Mouse (Mus musculus) layer of hippocampus, adult 18-20 months (tissue): ENCODE data around the gene Abca8b. TPM values are rescaled to one million over a fixed set of nuclear protein-coding genes. Genes with fewer than 3 reads are reported as not detected.
"Not testable (repeated sequence)": the region's sequence is repeated elsewhere in the genome, so short reads cannot be mapped to it uniquely, and the experiment has no call there.

Source experiments
- DNase-seq, 2 experiments: peaks; one replicate each; pipeline ENCODE4 v3.0.0; 2022; ENCODE audit warnings: low spot score in 2 of 2
- total RNA-seq, 2 experiments: library from RNA; stranded (reverse); gene quantifications; 2 replicates each; pipeline ENCODE4 v1.2.3; 2021

The Abca8b gene
- total RNA-seq, 2 experiments from 2014 or later = 10.6 to 11.5 TPM

GRCm38 (mm10) chr11:109919480-109919879 is 76.2 kb downstream of the Abca8b start:
- DNase-seq = no peak

- DNase-seq = no peak
These were observed 79.0 kb downstream of the Abca8b start for GRCm38 (mm10) chr11:109916654-109917053.

- not testable (repeated sequence) for DNase-seq
These were observed 82.5 kb downstream of the Abca8b start for GRCm38 (mm10) chr11:109913156-109913555.

- not testable (repeated sequence) for DNase-seq
These were observed 83.5 kb downstream of the Abca8b start for GRCm38 (mm10) chr11:109912118-109912517.

- DNase-seq = no peak
These were observed 85.8 kb downstream of the Abca8b start for GRCm38 (mm10) chr11:109909801-109910200.

GRCm38 (mm10) chr11:109908207-109909031 is 87.2 kb downstream of the Abca8b start:
- no peak for DNase-seq

GRCm38 (mm10) chr11:109907508-109907907 is 88.1 kb downstream of the Abca8b start:
- no peak for DNase-seq

GRCm38 (mm10) chr11:109902616-109903598 is 92.7 kb downstream of the Abca8b start:
- peak in 1 of 2 experiments; percentile 47 for DNase-seq

- DNase-seq = no peak
These were observed 95.0 kb downstream of the Abca8b start for GRCm38 (mm10) chr11:109900491-109901241.

GRCm38 (mm10) chr11:109898791-109899467 is 96.7 kb downstream of the Abca8b start:
- no peak for DNase-seq

- no peak for DNase-seq
These were observed 99.6 kb downstream of the Abca8b start for GRCm38 (mm10) chr11:109895952-109896530.

GRCm38 (mm10) chr11:109895496-109895895 is 100.1 kb downstream of the Abca8b start:
- DNase-seq = no peak

- DNase-seq = no peak
These were observed 101.5 kb downstream of the Abca8b start for GRCm38 (mm10) chr11:109893894-109894804.

GRCm38 (mm10) chr11:109891989-109892386 is 103.7 kb downstream of the Abca8b start:
- peak in 1 of 2 experiments; percentile 62 for DNase-seq

GRCm38 (mm10) chr11:109891371-109891988 is 104.2 kb downstream of the Abca8b start:
- DNase-seq = no peak

GRCm38 (mm10) chr11:109889595-109889994 is 106.0 kb downstream of the Abca8b start:
- no peak for DNase-seq

- no peak for DNase-seq
These were observed 108.9 kb downstream of the Abca8b start for GRCm38 (mm10) chr11:109886757-109887156.

GRCm38 (mm10) chr11:109885521-109885920 is 110.1 kb downstream of the Abca8b start:
- no peak for DNase-seq
